Mouse (Mus musculus): ENCODE results near the gene 4930470P17Rik. TPM values are rescaled to one million over a fixed set of nuclear protein-coding genes. Genes with fewer than 3 reads are reported as not detected.

The 4930470P17Rik gene
- polyA plus RNA-seq (2014; fragmentation: Illumina TruSeq; extraction: RNeasy Lipid Tissue Mini Kit (QIAGEN cat#74804); ENCODE audit: low read depth, low replicate concordance) = not detected

GRCm38 (mm10) chr2:170601917-170602316 lies at the start of gene 4930470P17Rik:
TSS of gene 4930470P17Rik (minus strand) at chr2:170602017.

Other genes starting within 250 kb of the 4930470P17Rik start
- gene Bcas1, start 174.2 kb downstream of the 4930470P17Rik start, polyA plus RNA-seq (2014; fragmentation: Illumina TruSeq; extraction: RNeasy Lipid Tissue Mini Kit (QIAGEN cat#74804); ENCODE audit: low read depth, low replicate concordance) = not detected
- 20.8 TPM for gene Pfdn4, start 105.6 kb downstream of the 4930470P17Rik start, polyA plus RNA-seq (2014; fragmentation: Illumina TruSeq; extraction: RNeasy Lipid Tissue Mini Kit (QIAGEN cat#74804); ENCODE audit: low read depth, low replicate concordance)
- not detected for gene Cyp24a1, start 104.9 kb downstream of the 4930470P17Rik start, polyA plus RNA-seq (2014; fragmentation: Illumina TruSeq; extraction: RNeasy Lipid Tissue Mini Kit (QIAGEN cat#74804); ENCODE audit: low read depth, low replicate concordance)
- 0.84 TPM for gene Dok5, start 129.8 kb upstream of the 4930470P17Rik start, polyA plus RNA-seq (2014; fragmentation: Illumina TruSeq; extraction: RNeasy Lipid Tissue Mini Kit (QIAGEN cat#74804); ENCODE audit: low read depth, low replicate concordance)